Mouse (Mus musculus): ENCODE measurements around the gene Bpnt1. TPM values are rescaled to one million over a fixed set of nuclear protein-coding genes. Genes with fewer than 3 reads are reported as not detected.
"Not testable (repeated sequence)": the region's sequence is repeated elsewhere in the genome, so short reads cannot be mapped to it uniquely, and the experiment has no call there.

Gene Bpnt1
- 10 to 100 TPM; 17.6 to 22.1 TPM for total RNA-seq (2021)
- long read RNA-seq, experiment 1, transcript Bpnt1-205 (10 exons, 1,226 nt): major isoform, 8 of 15 reads
- long read RNA-seq, experiment 1, partial matches to known transcripts: 2 of 15 reads
- long read RNA-seq, experiment 1, other reads (novel, unspliced or antisense): 3 of 15 reads
- long read RNA-seq, experiment 2, transcript Bpnt1-205 (10 exons, 1,226 nt): major isoform, 10 of 19 reads
- long read RNA-seq, experiment 2, partial matches to known transcripts: 3 of 19 reads
- long read RNA-seq, experiment 2, other reads (novel, unspliced or antisense): 1 of 19 reads

GRCm38 (mm10) chr1:185331983-185332430 is at the start of gene Bpnt1:
Bpnt1 (plus strand) TSS chr1:185332149.
- DNase-seq (ENCODE audit: low spot score): peak; percentile 87

GRCm38 (mm10) chr1:185282846-185283245 is 49.1 kb upstream of the Bpnt1 start:
- DNase-seq (ENCODE audit: low spot score): no peak

- DNase-seq (ENCODE audit: low spot score): no peak
These were observed 48.7 kb upstream of the Bpnt1 start for GRCm38 (mm10) chr1:185283247-185283646.

- DNase-seq (ENCODE audit: low spot score): peak; percentile 51
These were observed 47.2 kb upstream of the Bpnt1 start for GRCm38 (mm10) chr1:185284740-185285139.

GRCm38 (mm10) chr1:185285171-185285570 is 46.8 kb upstream of the Bpnt1 start:
- peak; percentile 30 for DNase-seq (ENCODE audit: low spot score)

- no peak for DNase-seq (ENCODE audit: low spot score)
These were observed 44.9 kb upstream of the Bpnt1 start for GRCm38 (mm10) chr1:185287066-185287465.

- peak; percentile 61 for DNase-seq (ENCODE audit: low spot score)
These were observed 42.7 kb upstream of the Bpnt1 start for GRCm38 (mm10) chr1:185289231-185289630.

- no peak for DNase-seq (ENCODE audit: low spot score)
These were observed 40.6 kb upstream of the Bpnt1 start for GRCm38 (mm10) chr1:185291336-185291735.

- no peak for DNase-seq (ENCODE audit: low spot score)
These were observed 39.1 kb upstream of the Bpnt1 start for GRCm38 (mm10) chr1:185292646-185293360.

- no peak for DNase-seq (ENCODE audit: low spot score)
These were observed 35.1 kb upstream of the Bpnt1 start for GRCm38 (mm10) chr1:185296850-185297249.

- peak; percentile 77 for DNase-seq (ENCODE audit: low spot score)
These were observed 33.5 kb upstream of the Bpnt1 start for GRCm38 (mm10) chr1:185298496-185298895.

GRCm38 (mm10) chr1:185302816-185303215 is 29.1 kb upstream of the Bpnt1 start:
- no peak for DNase-seq (ENCODE audit: low spot score)

- DNase-seq (ENCODE audit: low spot score): no peak
These were observed 25.1 kb upstream of the Bpnt1 start for GRCm38 (mm10) chr1:185306836-185307235.

GRCm38 (mm10) chr1:185307645-185308044 is 24.3 kb upstream of the Bpnt1 start:
- no peak for DNase-seq (ENCODE audit: low spot score)

- DNase-seq (ENCODE audit: low spot score): no peak
These were observed 23.6 kb upstream of the Bpnt1 start for GRCm38 (mm10) chr1:185308334-185308733.

- DNase-seq (ENCODE audit: low spot score): peak; percentile 55
These were observed 23.0 kb upstream of the Bpnt1 start for GRCm38 (mm10) chr1:185308908-185309307.

GRCm38 (mm10) chr1:185311949-185312348 is 20.0 kb upstream of the Bpnt1 start:
- DNase-seq (ENCODE audit: low spot score): no peak

- DNase-seq (ENCODE audit: low spot score): no peak
These were observed 17.4 kb upstream of the Bpnt1 start for GRCm38 (mm10) chr1:185314546-185314945.

- DNase-seq (ENCODE audit: low spot score): no peak
These were observed 15.9 kb upstream of the Bpnt1 start for GRCm38 (mm10) chr1:185315846-185316568.

- not testable (repeated sequence) for DNase-seq (ENCODE audit: low spot score)
These were observed 4.1 kb upstream of the Bpnt1 start for GRCm38 (mm10) chr1:185327754-185328345.

GRCm38 (mm10) chr1:185328721-185329610 is 3.0 kb upstream of the Bpnt1 start, which contains the start of gene Iars2:
Iars2 (minus strand) TSS chr1:185329396.
- peak; percentile 90 for DNase-seq (ENCODE audit: low spot score)
